Mouse (Mus musculus) thymus, postnatal 25 days (tissue): ENCODE data around the gene Ube2o.
A peak's percentile ranks its signal among the peaks of the same experiment; 100 is the strongest.

ENCODE experiments used
- DNase-seq: peaks from one replicate; pipeline ENCODE4 v3.0.0; 2022

Gene Ube2o

GRCm38 (mm10) chr11:116581376-116581814, at the start of gene Ube2o:
Ube2o (minus strand) TSS chr11:116581447.
- DNase-seq: peak; percentile 91

GRCm38 (mm10) chr11:116630171-116630965, 49.1 kb upstream of the Ube2o start:
- no peak for DNase-seq

- DNase-seq: no peak
Observed at GRCm38 (mm10) chr11:116629472-116629871, 48.2 kb upstream of the Ube2o start.

GRCm38 (mm10) chr11:116628712-116629111, 47.5 kb upstream of the Ube2o start:
- peak; percentile 86 for DNase-seq

GRCm38 (mm10) chr11:116627072-116628020, 46.1 kb upstream of the Ube2o start:
- DNase-seq: peak; percentile 42

- no peak for DNase-seq
Observed at GRCm38 (mm10) chr11:116626299-116627071, 45.2 kb upstream of the Ube2o start, which contains the start of gene Rhbdf2. Rhbdf2 (minus strand) TSS chr11:116627019.

GRCm38 (mm10) chr11:116625081-116626000, 44.1 kb upstream of the Ube2o start:
- peak; percentile 53 for DNase-seq

- DNase-seq: peak; percentile 87
Observed at GRCm38 (mm10) chr11:116624131-116624832, 43.0 kb upstream of the Ube2o start.

- DNase-seq: peak; percentile 25
Observed at GRCm38 (mm10) chr11:116623281-116624124, 42.3 kb upstream of the Ube2o start.

GRCm38 (mm10) chr11:116621258-116621704, 40.0 kb upstream of the Ube2o start:
- DNase-seq: no peak

- DNase-seq: no peak
Observed at GRCm38 (mm10) chr11:116620559-116621253, 39.5 kb upstream of the Ube2o start.

GRCm38 (mm10) chr11:116620073-116620472, 38.8 kb upstream of the Ube2o start:
- no peak for DNase-seq

- no peak for DNase-seq
Observed at GRCm38 (mm10) chr11:116619561-116619960, 38.3 kb upstream of the Ube2o start.

- no peak for DNase-seq
Observed at GRCm38 (mm10) chr11:116619156-116619555, 37.9 kb upstream of the Ube2o start.

- DNase-seq: no peak
Observed at GRCm38 (mm10) chr11:116618666-116619065, 37.4 kb upstream of the Ube2o start.

- DNase-seq: no peak
Observed at GRCm38 (mm10) chr11:116617641-116618040, 36.4 kb upstream of the Ube2o start.

- DNase-seq: no peak
Observed at GRCm38 (mm10) chr11:116616438-116617118, 35.3 kb upstream of the Ube2o start.

GRCm38 (mm10) chr11:116615735-116616437, 34.6 kb upstream of the Ube2o start:
- DNase-seq: peak; percentile 45
